Mouse (Mus musculus): ENCODE measurements around the gene Lsm10. TPM values are rescaled to one million over a fixed set of nuclear protein-coding genes. Genes with fewer than 3 reads are reported as not detected.

Lsm10 gene
- polyA plus RNA-seq, 1 experiment: 34.8 TPM

DNA sequence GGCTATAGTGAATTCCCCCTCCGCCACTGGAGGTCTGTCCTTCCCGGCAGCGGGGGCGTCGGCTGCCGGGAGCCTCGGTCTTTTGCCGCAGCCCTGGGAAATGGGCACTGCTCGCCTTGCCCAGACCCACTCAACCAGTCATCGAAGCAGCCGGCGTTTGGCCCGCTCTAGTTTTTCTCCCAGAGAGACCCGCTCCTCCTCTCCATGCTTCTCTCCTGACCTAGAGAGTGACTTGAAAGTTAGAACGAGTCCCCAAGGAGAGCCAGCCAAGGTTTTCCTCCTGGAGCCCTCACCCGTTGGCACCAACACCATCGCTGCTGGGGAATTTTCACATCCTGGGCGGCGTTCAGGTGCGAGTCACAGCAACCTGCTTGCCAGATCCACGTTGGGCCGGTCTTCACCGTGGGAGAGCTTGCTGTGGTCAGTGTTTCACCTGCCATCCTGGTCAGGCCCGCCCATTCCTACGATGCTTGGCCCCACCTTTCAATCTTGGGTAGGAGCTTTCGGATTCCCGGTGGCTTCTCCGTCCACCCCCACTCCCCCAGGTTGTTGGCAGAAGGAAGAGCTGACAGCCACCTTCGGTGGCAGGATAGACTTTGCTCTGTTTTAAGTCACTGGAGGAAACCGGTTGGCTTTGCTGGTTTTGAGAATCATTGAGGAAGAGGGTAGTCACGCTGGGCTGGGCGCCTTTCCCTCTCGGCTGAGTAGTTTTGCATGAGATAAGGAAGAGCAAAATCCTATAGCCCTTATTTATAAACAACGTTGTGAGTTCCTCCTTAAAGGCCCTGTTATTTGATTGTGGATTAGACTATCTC, 8.0 kb downstream of the Lsm10 start:
- under 1% methylated on average over 34 of the region's 34 CpGs for WGBS
- TF ChIP-seq CTCF (IDR thresholded peaks at IDR 0.05; ENCODE audit: insufficient read depth, low read length) (no peak), POLR2A (IDR thresholded peaks at IDR 0.05; ENCODE audit: borderline replicate concordance, extremely low read depth, low read depth, low read length) (no peak; the same call in 1 of the 2 replicates)

GRCm38 (mm10) chr4:126105131-126105783, 8.8 kb downstream of the Lsm10 start:
- Histone ChIP-seq H3K4me3 (replicated peaks; ENCODE audit: extremely low read depth, low read depth, low read length) (no peak overlapping the region), H3K4me1 (ENCODE audit: control insufficient read depth, insufficient read depth, low read length) (peaks cover 23% of the 10 kb centered on the region)
- WGBS: 67% methylated on average over 7 of the region's 7 CpGs
- no peak for DNase-seq
- no peak for TF ChIP-seq POLR2A (IDR thresholded peaks at IDR 0.05; ENCODE audit: borderline replicate concordance, extremely low read depth, low read depth, low read length)
- TF ChIP-seq CTCF (IDR thresholded peaks at IDR 0.05; ENCODE audit: insufficient read depth, low read length): no peak

More for the DNA sequence above, 8.0 kb downstream of the Lsm10 start:
- H3K4me1 ChIP-seq (ENCODE audit: control insufficient read depth, insufficient read depth, low read length): peaks cover 15% of the 10 kb centered on the region
- peak overlapping the region; percentile 68 for H3K4me3 ChIP-seq (replicated peaks; ENCODE audit: extremely low read depth, low read depth, low read length)
- peak; percentile 62 for DNase-seq

GRCm38 (mm10) chr4:126108061-126108740, 11.8 kb downstream of the Lsm10 start:
- no peak for DNase-seq
- Histone ChIP-seq H3K4me3 (replicated peaks; ENCODE audit: extremely low read depth, low read depth, low read length) (no peak overlapping the region), H3K4me1 (ENCODE audit: control insufficient read depth, insufficient read depth, low read length) (peaks cover 36% of the 10 kb centered on the region)
- TF ChIP-seq POLR2A (IDR thresholded peaks at IDR 0.05; ENCODE audit: borderline replicate concordance, extremely low read depth, low read depth, low read length) (no peak), CTCF (IDR thresholded peaks at IDR 0.05; ENCODE audit: insufficient read depth, low read length) (no peak)
- WGBS: 37% methylated on average over 8 of the region's 8 CpGs

GRCm38 (mm10) chr4:126109613-126110373, 13.4 kb downstream of the Lsm10 start:
- no peak for DNase-seq
- WGBS: 31% methylated on average over 10 of the region's 10 CpGs
- TF ChIP-seq POLR2A (IDR thresholded peaks at IDR 0.05; ENCODE audit: borderline replicate concordance, extremely low read depth, low read depth, low read length) (no peak), CTCF (IDR thresholded peaks at IDR 0.05; ENCODE audit: insufficient read depth, low read length) (no peak)
- Histone ChIP-seq H3K4me1 (ENCODE audit: control insufficient read depth, insufficient read depth, low read length) (peaks cover 44% of the 10 kb centered on the region), H3K4me3 (replicated peaks; ENCODE audit: extremely low read depth, low read depth, low read length) (no peak overlapping the region)

DNA sequence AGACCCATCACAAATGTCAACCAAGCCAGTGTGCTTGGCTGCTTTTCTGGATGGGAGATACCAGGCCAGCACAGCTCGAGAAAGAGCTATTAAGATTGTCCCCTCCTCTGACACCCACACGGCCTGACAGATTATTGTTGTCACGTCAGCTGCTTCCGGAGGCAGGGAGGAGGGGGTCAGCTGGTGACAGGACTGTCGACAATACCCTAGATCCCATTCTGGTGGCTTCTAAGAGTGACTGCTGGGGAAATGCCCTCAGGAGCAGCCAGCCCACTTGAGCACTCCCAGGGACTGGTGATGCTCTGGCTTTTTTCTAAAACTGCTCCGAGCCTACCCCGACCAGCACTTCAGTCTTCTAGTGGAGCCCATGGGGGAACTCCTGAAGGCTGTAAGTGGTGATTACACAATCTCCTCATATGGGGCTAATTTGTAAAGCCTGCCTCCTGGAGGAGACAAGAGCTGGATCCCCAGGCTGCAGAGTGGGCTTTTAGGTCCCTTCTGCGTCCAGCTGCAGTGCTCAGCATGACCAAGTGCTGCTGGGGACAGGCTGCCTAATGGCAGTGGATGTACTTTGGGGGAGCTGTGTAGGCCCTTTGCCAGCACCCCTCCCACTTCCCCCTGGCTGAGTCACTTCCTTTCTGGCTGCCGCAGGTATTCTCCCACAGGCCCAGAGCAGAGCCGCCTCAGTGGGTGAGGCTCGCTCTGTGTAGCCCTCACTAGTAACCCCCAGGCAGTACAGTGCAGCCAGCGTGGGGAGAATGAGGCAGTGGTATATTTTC, 14.1 kb downstream of the Lsm10 start:
- 2% methylated on average over 12 of the region's 12 CpGs for WGBS
- H3K4me1 ChIP-seq (ENCODE audit: control insufficient read depth, insufficient read depth, low read length): peaks cover 38% of the 10 kb centered on the region

DNA sequence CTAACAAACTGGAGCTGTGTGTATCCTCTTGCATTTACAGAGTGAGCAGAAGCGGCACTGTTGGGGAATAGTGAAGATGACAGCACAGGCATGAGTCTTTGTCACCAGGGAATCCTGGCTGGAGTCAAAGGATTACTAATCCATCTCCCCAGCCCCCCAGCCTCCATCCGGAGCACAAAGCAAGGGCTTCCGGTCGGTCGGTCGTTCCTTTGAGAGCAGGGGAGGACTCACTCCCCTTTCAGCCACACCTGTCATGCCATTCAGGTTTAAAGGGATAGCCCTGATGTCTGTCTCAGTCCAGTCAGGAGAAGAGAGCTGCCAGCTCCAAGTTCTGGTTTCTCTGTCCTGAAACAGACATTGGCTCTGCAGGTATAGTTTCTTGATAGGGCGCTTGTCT, 14.7 kb downstream of the Lsm10 start:
- TF ChIP-seq POLR2A (IDR thresholded peaks at IDR 0.05; ENCODE audit: borderline replicate concordance, extremely low read depth, low read depth, low read length) (no peak), CTCF (IDR thresholded peaks at IDR 0.05; ENCODE audit: insufficient read depth, low read length) (no peak)
- H3K4me3 ChIP-seq (replicated peaks; ENCODE audit: extremely low read depth, low read depth, low read length): peak overlapping the region; percentile 36
- 16% methylated on average over 7 of the region's 7 CpGs for WGBS
- DNase-seq: no peak
- peaks cover 38% of the 10 kb centered on the region for H3K4me1 ChIP-seq (ENCODE audit: control insufficient read depth, insufficient read depth, low read length)

More for the DNA sequence above, 14.1 kb downstream of the Lsm10 start:
- H3K4me3 ChIP-seq (replicated peaks; ENCODE audit: extremely low read depth, low read depth, low read length): peak overlapping the region; percentile 36
- TF ChIP-seq CTCF (IDR thresholded peaks at IDR 0.05; ENCODE audit: insufficient read depth, low read length) (0 out of 2 replicates have a peak, but pooled peaks have one; percentile 18), POLR2A (IDR thresholded peaks at IDR 0.05; ENCODE audit: borderline replicate concordance, extremely low read depth, low read depth, low read length) (peak; percentile 82; the same call in 1 of the 2 replicates)
- DNase-seq: peak; percentile 89

DNA sequence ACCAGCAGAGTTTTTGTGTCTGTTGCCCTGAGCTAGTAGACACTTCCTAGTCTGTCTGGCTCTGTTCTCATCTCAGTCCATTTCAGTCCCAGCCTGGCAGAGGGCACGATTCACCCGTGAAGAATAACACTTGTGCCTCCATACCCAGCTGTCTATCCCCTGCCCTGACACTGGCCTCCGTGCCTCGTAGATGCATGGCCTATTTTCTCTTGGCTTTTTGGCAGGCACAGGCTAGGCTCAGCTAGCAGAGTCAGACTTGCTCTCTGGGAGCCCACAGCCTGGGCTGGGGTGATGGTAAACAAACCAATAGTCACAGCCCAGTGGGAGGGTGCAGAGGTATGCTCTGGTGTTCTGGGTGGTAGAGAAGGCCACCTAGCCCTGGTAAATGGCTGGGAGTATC, 16.8 kb downstream of the Lsm10 start:
- no peak for DNase-seq

DNA sequence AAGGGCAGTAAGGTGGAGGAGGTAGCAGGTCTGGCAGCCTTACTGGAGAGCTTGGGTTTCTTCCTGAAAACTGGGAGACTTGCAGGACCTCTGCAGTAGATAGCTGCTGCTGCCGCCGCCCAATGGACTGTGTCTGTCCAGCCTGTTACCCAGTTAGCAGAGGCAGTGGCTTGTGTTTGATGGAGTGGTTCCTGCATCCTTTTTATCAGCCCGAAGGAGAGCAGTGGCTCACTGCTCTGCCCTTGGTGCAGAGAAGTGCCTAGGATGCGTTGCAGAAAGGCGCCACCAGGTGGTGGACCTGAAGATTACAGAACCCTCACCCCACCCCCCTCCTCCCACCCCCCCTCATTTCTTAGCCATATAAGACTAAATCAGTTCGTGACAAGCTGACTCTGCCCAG, 17.5 kb downstream of the Lsm10 start:
- Histone ChIP-seq H3K4me3 (replicated peaks; ENCODE audit: extremely low read depth, low read depth, low read length) (no peak overlapping the region), H3K4me1 (ENCODE audit: control insufficient read depth, insufficient read depth, low read length) (peaks cover 31% of the 10 kb centered on the region)
- DNase-seq: peak; percentile 68
- no peak for TF ChIP-seq POLR2A (IDR thresholded peaks at IDR 0.05; ENCODE audit: borderline replicate concordance, extremely low read depth, low read depth, low read length)
- TF ChIP-seq CTCF (IDR thresholded peaks at IDR 0.05; ENCODE audit: insufficient read depth, low read length): peak; percentile 82
- 8% methylated on average over 6 of the region's 6 CpGs for WGBS

More for the DNA sequence above, 16.8 kb downstream of the Lsm10 start:
- H3K4me1 ChIP-seq (ENCODE audit: control insufficient read depth, insufficient read depth, low read length): peaks cover 34% of the 10 kb centered on the region
- H3K4me3 ChIP-seq (replicated peaks; ENCODE audit: extremely low read depth, low read depth, low read length): no peak overlapping the region
- WGBS: 55% methylated on average over 4 of the region's 4 CpGs
- TF ChIP-seq CTCF (IDR thresholded peaks at IDR 0.05; ENCODE audit: insufficient read depth, low read length) (no peak), POLR2A (IDR thresholded peaks at IDR 0.05; ENCODE audit: borderline replicate concordance, extremely low read depth, low read depth, low read length) (no peak)
